Mouse (Mus musculus) yolk sac, embryonic 10.5 days (tissue): ENCODE results near the gene C330021F23Rik.

Source experiments
- DNase-seq: peaks from one replicate; pipeline ENCODE4 v3.0.0-alpha.2; 2017; ENCODE audit warnings: low spot score

Gene C330021F23Rik

GRCm38 (mm10) chr8:3587391-3588257 is 19.8 kb downstream of the C330021F23Rik start:
- DNase-seq = peak; percentile 78

GRCm38 (mm10) chr8:3588258-3588633 is 20.5 kb downstream of the C330021F23Rik start:
- DNase-seq = no peak

- DNase-seq = no peak
These were observed 25.7 kb downstream of the C330021F23Rik start for GRCm38 (mm10) chr8:3593470-3593869.

GRCm38 (mm10) chr8:3594466-3594865 is 26.7 kb downstream of the C330021F23Rik start:
- no peak for DNase-seq

- DNase-seq = no peak
These were observed 30.3 kb downstream of the C330021F23Rik start for GRCm38 (mm10) chr8:3598054-3598453.

GRCm38 (mm10) chr8:3599219-3599618 is 31.4 kb downstream of the C330021F23Rik start:
- DNase-seq = no peak

- no peak for DNase-seq
These were observed 32.6 kb downstream of the C330021F23Rik start for GRCm38 (mm10) chr8:3600401-3600800.

- no peak for DNase-seq
These were observed 35.6 kb downstream of the C330021F23Rik start for GRCm38 (mm10) chr8:3603439-3603838.

- no peak for DNase-seq
These were observed 38.8 kb downstream of the C330021F23Rik start for GRCm38 (mm10) chr8:3606593-3606992.

GRCm38 (mm10) chr8:3607822-3608221 is 40.0 kb downstream of the C330021F23Rik start:
- no peak for DNase-seq

GRCm38 (mm10) chr8:3609046-3609815 is 41.4 kb downstream of the C330021F23Rik start:
- DNase-seq = no peak

GRCm38 (mm10) chr8:3609816-3610150 is 42.0 kb downstream of the C330021F23Rik start:
- no peak for DNase-seq

- DNase-seq = peak; percentile 100
These were observed 53.6 kb downstream of the C330021F23Rik start, which contains the start of the genes Xab2 and Pet100 for GRCm38 (mm10) chr8:3621199-3621970. TSS of gene Xab2 (minus strand) at chr8:3621316. TSS of gene Pet100 (plus strand) at chr8:3621548.

- no peak for DNase-seq
These were observed 54.3 kb downstream of the C330021F23Rik start for GRCm38 (mm10) chr8:3622119-3622518.

GRCm38 (mm10) chr8:3625445-3625844 is 57.7 kb downstream of the C330021F23Rik start, which contains the start of gene Pcp2:
TSS of gene Pcp2 (minus strand) at chr8:3625545.
- no peak for DNase-seq

- DNase-seq = no peak
These were observed 59.2 kb downstream of the C330021F23Rik start for GRCm38 (mm10) chr8:3626971-3627370.

- DNase-seq = no peak
These were observed 60.2 kb downstream of the C330021F23Rik start for GRCm38 (mm10) chr8:3628014-3628413.

GRCm38 (mm10) chr8:3630647-3631477 is 63.1 kb downstream of the C330021F23Rik start, which contains the start of gene Stxbp2:
TSS of gene Stxbp2 (plus strand) at chr8:3630955.
- peak; percentile 84 for DNase-seq

- DNase-seq = peak; percentile 71
These were observed 63.7 kb downstream of the C330021F23Rik start for GRCm38 (mm10) chr8:3631478-3631875.
